Mouse (Mus musculus): Measurements from ENCODE around the gene Zfp780b. TPM values are rescaled to one million over a fixed set of nuclear protein-coding genes. Genes with fewer than 3 reads are reported as not detected.

Zfp780b gene
- 6.6 and 9.1 TPM in 2 replicates for polyA plus RNA-seq (2012; rRNA removed)

DNA sequence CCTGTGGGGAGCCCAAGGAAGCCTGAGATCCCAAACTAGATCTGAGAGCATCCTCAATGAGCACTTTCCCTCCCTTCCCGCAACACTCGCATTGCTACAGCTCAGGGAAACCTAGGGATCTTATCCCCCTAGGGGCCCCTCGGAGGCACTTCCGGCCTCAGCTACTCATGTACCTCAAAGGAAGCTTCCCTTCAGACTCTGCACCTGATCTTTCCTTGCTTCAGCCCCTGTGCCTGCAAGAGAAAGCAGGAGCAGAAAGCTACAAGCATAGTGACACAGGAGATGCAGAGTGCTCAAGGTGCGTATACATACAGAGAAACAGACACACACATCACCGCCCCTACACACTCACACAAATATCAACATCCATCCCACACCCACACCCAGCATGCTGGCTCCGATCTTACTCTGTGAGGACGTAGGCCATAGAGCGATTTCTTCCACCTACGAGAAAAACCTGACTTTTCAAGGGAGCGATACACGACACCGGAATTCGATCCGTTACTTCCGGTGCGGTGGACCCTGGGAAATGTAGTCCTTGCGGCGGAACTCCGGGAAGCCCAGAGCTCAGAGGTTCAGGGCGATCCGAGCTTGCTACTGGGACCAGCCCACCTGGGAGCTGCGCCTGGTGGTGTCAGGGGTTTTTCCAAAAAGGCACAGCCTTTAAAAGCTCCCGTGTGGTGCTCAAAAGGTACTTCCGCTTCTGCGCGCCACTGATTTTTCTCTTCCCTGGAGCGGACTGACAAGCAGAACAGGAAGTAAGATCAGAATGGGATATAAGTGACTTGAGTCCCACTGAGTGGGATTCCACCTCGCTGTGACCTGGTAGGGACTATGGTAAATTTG, at the start of gene Zfp780b:
Gene Zfp780b, minus strand, starts transcription at position 489 of the 846 bp plus-strand sequence.

DNA sequence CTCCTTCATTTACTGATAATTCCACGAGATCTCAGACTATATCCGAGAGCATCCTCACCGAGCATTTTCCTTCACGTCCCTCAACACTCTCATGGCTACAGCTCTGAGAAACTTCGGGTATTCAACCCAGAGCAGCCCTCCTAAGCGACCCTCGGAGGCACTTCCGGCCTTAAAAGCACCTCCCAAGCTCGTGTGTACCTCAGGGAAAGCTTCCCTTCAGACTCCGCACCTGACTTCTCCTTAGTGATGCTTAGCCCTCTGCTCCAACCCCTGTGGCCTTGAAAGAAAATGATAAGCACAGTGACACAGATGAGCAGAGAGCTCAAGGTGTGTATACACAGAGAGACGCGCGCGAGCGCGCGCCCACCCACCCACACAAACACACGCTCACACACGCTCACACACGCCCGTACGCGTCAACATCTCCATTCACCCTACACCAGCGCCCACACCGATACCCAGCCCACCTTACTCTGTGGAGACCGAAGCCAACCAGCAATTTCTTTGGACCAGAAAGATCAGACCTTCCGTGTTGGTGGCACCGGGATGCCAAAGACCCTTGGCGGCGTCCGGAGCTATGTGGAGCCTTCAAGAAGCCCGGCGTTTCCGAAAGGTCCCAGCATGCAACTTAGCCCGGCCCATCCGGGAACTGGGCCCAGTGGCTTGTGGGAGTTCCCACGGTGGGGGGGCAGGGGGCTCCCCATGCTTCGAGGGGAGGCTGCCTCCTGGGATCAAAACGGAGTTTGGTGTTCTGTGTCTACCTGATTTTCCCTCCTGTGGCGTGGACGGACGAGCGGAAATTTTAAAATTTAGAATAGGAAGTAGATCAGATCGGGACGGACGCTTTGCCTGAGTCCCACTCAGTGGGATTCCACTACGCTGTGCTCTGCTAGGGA, 34.8 kb upstream of the Zfp780b start, which contains the start of gene Zfp850:
Gene Zfp850, minus strand, starts transcription at position 567 of the 896 bp plus-strand sequence.

DNA sequence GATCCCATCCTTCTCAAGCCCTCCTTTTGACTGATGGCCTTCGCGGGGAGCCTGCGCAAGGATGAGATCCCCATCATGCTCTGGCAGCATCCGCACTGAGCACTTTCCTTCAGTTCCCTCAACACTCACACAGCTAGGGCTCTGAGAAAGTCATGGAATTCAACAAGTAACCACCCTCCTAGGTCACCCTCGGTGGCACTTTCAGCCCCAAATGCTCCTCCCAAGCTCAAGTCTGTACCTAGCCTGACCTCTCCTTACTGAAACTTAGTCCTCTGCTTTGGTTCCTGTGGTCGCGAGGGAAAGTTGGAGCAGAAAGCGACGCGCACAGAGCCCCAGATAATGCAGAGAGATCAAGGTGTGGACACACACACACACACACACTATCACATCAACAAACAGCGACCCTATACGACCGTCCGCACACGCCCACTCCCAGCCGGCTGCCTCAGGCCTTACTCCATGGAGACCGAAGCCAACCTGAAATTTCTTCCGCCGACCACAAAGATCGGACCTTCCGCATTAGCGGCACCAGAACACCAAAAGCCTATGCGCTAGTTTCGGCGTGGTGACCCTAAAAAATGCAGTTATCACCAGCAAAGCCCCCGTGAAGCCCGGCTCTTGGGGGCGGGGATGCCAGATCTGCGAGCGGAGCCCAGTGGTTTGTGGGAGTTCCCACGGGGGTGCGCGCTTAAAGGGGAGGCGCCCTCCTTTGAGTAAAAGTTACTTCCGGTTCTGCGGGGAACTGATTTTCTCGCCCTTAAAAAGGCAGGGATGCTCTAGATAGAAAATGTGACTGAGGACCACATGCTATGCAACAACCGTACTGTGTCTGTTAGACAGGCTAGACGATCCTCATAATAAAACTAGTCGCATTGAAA, 49.9 kb downstream of the Zfp780b start, which contains the start of gene Zfp974:
Gene Zfp974, minus strand, starts transcription at position 643 of the 878 bp plus-strand sequence.

Other genes with a start within 250 kb of the Zfp780b start
- gene Zfp60, start 247.8 kb downstream of the Zfp780b start, polyA plus RNA-seq (2012; rRNA removed): 23.0 and 30.9 TPM in 2 replicates
- gene Zfp626, start 172.0 kb downstream of the Zfp780b start, polyA plus RNA-seq (2012; rRNA removed): 4.7 and 5.4 TPM in 2 replicates
- 4.5 and 7.1 TPM in 2 replicates for gene Zfp59, start 140.6 kb downstream of the Zfp780b start, polyA plus RNA-seq (2012; rRNA removed)
- 2.1 and 2.5 TPM in 2 replicates for gene Zfp607a, start 121.6 kb downstream of the Zfp780b start, polyA plus RNA-seq (2012; rRNA removed)
- gene Zfp974, start 49.7 kb downstream of the Zfp780b start, polyA plus RNA-seq (2012; rRNA removed): 8.6 and 8.8 TPM in 2 replicates
- 3.0 and 5.2 TPM in 2 replicates for gene Zfp850, start 34.9 kb upstream of the Zfp780b start, polyA plus RNA-seq (2012; rRNA removed)
- gene Psmc4, start 70.9 kb upstream of the Zfp780b start, polyA plus RNA-seq (2012; rRNA removed): 270 and 316 TPM in 2 replicates
- 0.12 and 0.27 TPM in 2 replicates for gene Fcgbp, start 92.1 kb upstream of the Zfp780b start, polyA plus RNA-seq (2012; rRNA removed)
- gene 9530053A07Rik, start 150.3 kb upstream of the Zfp780b start, polyA plus RNA-seq (2012; rRNA removed): 0.02 and 0.04 TPM in 2 replicates
- 311 and 605 TPM in 2 replicates for gene Fbl, start 190.5 kb upstream of the Zfp780b start, polyA plus RNA-seq (2012; rRNA removed)
- 27.0 and 31.1 TPM in 2 replicates for gene Dyrk1b, start 200.3 kb upstream of the Zfp780b start, polyA plus RNA-seq (2012; rRNA removed)

Measured in central nervous system, embryonic 11.5 days (tissue).